Mouse (Mus musculus) lung, adult 2 months (tissue): ENCODE measurements around the gene Slc35b2. TPM values are rescaled to one million over a fixed set of nuclear protein-coding genes. Genes with fewer than 3 reads are reported as not detected.

Experiments
- DNase-seq: peaks from one replicate; pipeline ENCODE4 v3.0.0; 2022
- H3K4me1 ChIP-seq: fragments of 200-500 bp; 2 replicates; pipeline ENCODE4 v1.6.1; 2011; ENCODE audit warnings: low read length; ENCODE audit not compliant: control insufficient read depth, insufficient read depth
- H3K4me3 ChIP-seq: fragments of 200-500 bp; replicated peaks from 2 replicates; pipeline ENCODE3; 2011; ENCODE audit warnings: low read depth, mild to moderate bottlenecking, control low read depth, low read length; ENCODE audit errors: extremely low read depth
- CTCF ChIP-seq: fragments of 200-500 bp; IDR thresholded peaks from 2 replicates; pipeline ENCODE4 v1.5.1; 2011; ENCODE audit warnings: mild to moderate bottlenecking, low read length, control low read depth; ENCODE audit not compliant: insufficient read depth
- POLR2A ChIP-seq: fragments of 200-500 bp; IDR thresholded peaks from 2 replicates; pipeline ENCODE4 v1.6.1; 2011; ENCODE audit warnings: low read depth, mild to moderate bottlenecking, control low read depth, low read length, borderline replicate concordance; ENCODE audit errors: extremely low read depth
- WGBS: fragments of 180-500 bp; shearing (Covaris S2); methylation state at CpG from one replicate; pipeline ENCODE4 v1.1.7; 2018; 5-methylcytosine and 5-hydroxymethylcytosine counted together
- polyA plus RNA-seq: library from polyadenylated mRNA; depleted of rRNA; stranded (reverse); fragments of >200 nt; gene quantifications from 2 replicates; pipeline ENCODE4 v1.2.3, GENCODE M21; 2012

Gene Slc35b2
- polyA plus RNA-seq, 1 experiment = 89.9 TPM

GRCm38 (mm10) chr17:45544873-45545277 lies 18.8 kb upstream of the Slc35b2 start:
- Histone ChIP-seq H3K4me1 (peaks cover 5% of the 10 kb centered on the region), H3K4me3 (no peak overlapping the region)
- 7% methylated on average over 46 of the region's 46 CpGs for WGBS
- TF ChIP-seq POLR2A (no peak), CTCF (no peak)
- no peak for DNase-seq

DNA sequence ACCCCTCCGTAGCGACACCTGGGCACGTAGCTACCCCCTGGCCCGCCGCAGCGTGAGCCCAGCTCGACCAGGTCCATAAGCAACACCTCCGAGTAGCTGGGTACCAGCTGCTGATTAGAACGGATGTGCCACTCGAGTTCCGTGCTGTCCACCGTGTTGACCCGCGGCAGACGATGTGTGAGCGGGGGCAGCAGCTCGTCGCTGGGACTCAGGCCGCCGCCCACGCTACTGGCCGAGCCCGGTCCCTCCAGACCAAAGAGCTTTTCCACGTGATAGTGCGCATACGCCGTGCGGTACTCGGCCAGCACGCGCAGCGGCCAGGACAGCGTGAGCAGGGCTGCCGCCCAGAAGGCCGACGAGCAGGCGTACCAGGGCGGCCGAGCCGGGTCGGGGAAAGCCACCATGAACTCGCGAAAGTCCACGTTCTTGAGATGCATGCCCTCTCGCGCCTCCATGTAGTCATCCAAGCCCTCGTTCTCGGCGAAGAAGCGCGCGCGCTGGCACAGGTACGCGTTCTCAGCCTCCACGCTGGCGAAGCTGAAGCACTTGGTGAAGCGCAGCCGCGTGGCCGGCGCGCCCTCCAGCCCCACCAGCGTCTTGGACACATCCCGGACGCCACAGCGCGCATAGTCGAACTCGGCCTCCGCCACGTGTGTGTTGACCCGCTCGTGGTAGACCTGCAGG lies 18.3 kb upstream of the Slc35b2 start:
- Histone ChIP-seq H3K4me1 (peaks cover 5% of the 10 kb centered on the region), H3K4me3 (no peak overlapping the region)
- no peak for DNase-seq
- TF ChIP-seq POLR2A = no peak
- TF ChIP-seq CTCF = no peak
- 7% methylated on average over 74 of the region's 74 CpGs for WGBS

GRCm38 (mm10) chr17:45546941-45547340 lies 16.7 kb upstream of the Slc35b2 start:
- 74% methylated on average over 16 of the region's 16 CpGs for WGBS
- TF ChIP-seq CTCF (no peak), POLR2A (no peak)
- H3K4me3 ChIP-seq = no peak overlapping the region
- no peak for DNase-seq
- H3K4me1 ChIP-seq = peaks cover 5% of the 10 kb centered on the region

GRCm38 (mm10) chr17:45547461-45548190 lies 16.0 kb upstream of the Slc35b2 start:
- 68% methylated on average over 5 of the region's 5 CpGs for WGBS
- Histone ChIP-seq H3K4me1 (peaks cover 5% of the 10 kb centered on the region), H3K4me3 (no peak overlapping the region)
- TF ChIP-seq POLR2A (no peak), CTCF (no peak)
- DNase-seq = no peak

DNA sequence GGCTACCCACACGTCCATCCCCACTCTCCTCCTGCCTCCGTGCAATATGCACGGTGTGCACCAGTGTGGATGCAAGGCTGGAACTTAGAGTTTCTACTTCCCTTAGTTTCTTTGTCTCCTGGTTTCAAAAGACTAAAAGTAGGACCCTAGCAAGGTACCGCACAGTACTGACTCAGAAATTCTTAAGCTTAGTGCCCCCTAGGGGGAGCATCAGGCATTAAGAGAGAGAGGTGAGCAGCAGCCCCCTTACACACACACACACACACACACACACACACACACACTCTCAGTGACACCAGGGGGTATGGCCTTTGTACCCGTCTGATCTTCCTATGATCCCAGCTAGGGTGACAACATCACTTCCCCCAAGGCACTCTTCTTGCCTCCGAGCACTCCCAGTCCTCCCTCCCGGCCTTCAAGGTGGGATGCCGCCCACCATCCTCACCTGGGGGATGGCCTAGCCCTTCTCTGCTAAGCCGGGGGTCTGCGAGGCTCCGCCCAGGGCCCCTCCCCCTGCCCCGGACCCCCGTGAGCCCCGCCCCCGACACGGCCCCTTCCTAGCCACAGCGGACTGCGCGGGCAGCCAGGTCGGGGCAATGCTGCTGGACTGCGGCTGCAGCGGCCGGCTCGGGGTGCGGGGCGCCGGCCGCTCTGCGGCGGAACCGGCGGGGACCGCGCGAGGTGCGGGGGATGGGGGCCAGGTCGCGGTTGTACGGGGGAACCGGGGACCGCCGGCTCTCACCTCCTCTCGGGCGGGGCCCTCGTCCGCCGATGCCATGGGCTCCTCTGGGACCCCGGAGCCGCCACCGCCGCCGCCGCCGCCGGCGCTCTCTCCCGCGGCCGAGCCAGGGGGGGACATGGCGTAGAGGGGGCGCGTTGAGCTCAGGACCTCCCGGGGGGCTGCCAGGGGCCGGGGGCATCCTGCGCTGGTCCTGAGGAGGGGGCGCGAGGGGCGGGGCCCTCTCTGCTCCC lies 14.8 kb upstream of the Slc35b2 start:
- TF ChIP-seq POLR2A = no peak
- no peak for TF ChIP-seq CTCF
- WGBS = 4% methylated on average over 61 of the region's 68 CpGs
- H3K4me1 ChIP-seq = peaks cover 5% of the 10 kb centered on the region
- no peak overlapping the region for H3K4me3 ChIP-seq
- DNase-seq = no peak

DNA sequence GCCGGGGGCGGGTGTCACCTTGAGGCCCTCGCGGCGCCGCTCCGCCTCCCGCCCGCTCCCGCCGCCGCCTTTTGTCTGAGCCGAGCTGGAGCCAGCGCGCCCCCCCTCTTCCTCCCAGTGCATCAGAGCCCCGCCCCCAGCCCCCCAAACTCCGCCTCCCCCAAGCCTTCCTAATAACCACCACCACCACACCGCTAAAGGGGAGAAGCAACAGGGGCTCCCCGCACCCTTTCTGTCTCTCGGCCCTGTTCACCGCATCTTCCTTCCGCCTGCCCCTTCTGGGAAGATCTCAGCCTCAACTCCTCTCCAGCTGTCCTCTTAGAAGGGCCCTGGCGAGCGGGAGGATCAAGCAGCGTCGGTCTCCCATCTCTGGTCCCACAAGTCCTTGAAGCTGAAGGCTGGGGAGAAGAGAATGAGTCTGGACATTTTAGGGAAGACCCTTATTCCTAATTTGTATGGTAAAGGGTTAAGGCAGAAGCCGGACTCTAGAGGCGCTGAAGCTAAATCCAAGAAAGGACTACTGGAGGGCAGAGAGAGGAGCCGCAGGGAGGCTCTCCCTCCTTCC lies 14.0 kb upstream of the Slc35b2 start, which contains the start of gene Tmem151b:
Gene Tmem151b (minus strand): TSS at position 61 of the 565 bp plus-strand sequence.
- H3K4me1 ChIP-seq = peaks cover 5% of the 10 kb centered on the region
- no peak for DNase-seq
- H3K4me3 ChIP-seq = no peak within 1 kb of the TSS
- 3% methylated on average over 15 of the region's 29 CpGs for WGBS
- TF ChIP-seq CTCF = no peak
- no peak for TF ChIP-seq POLR2A

DNA sequence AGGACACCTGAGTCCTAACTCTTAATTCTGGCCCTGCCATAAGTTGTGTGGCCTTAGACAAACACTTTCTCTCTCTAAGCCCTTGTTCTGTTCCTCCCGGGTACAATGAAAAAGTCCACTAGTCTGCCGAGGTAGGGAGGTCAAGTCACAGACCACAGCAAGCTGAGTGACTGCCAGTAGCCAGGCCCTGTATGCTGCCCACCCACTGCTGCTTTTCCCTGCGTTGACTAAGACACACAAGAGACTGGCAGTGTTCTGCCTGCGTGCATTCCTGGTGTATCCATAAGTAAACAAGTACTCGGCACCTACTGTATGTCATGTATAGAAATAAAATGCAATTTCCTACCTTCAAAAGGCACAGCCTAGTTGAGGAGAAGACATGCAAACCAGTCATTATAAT lies 13.4 kb upstream of the Slc35b2 start:
- no peak for TF ChIP-seq CTCF
- no peak for TF ChIP-seq POLR2A
- WGBS = 23% methylated on average over 5 of the region's 5 CpGs
- H3K4me1 ChIP-seq = peaks cover 3% of the 10 kb centered on the region
- no peak for DNase-seq
- H3K4me3 ChIP-seq = no peak overlapping the region

DNA sequence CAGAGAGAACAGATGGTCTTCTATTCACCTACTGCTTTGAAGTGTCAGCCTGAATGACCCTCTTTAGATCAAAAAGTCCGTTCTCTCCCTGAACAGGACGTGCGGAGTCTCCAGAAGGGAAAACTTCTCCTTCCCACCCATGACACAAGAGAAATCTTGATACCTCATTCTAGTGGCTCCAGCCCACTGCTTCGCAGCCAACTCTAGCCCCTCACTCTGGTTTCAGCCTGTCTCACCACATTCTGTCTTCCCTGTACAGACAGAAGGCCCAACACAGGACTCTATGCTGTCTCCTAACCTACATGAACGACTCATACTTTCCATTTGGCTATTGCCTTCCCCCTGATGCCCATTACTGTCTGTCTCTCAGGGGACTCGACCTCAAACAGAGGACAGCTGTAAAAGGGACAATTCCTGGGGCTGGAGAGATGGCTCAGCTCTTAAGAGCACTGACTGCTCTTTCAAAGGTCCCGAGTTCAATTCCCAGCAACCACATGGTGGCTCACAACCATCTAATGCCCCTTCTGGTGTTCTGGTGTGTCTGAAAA lies 12.4 kb upstream of the Slc35b2 start:
- TF ChIP-seq CTCF (no peak), POLR2A (no peak)
- peaks cover 5% of the 10 kb centered on the region for H3K4me1 ChIP-seq
- 62% methylated on average over 7 of the region's 7 CpGs for WGBS
- H3K4me3 ChIP-seq = no peak overlapping the region
- DNase-seq = no peak
